Mouse (Mus musculus): ENCODE measurements around the gene Pgam1. TPM values are rescaled to one million over a fixed set of nuclear protein-coding genes. Genes with fewer than 3 reads are reported as not detected.

The Pgam1 gene
- polyA plus RNA-seq, 1 experiment from 2014 or later, result 451 TPM

GRCm38 (mm10) chr19:41943841-41944240, 32.1 kb downstream of the Pgam1 start:
- H3K4me2 ChIP-seq (ENCODE audit: low read length), result no peak overlapping the region
- WGBS, result 92% methylated on average over 7 of the region's 7 CpGs
- no peak overlapping the region for H3K4me3 ChIP-seq (replicated peaks; ENCODE audit: low read depth, low read length)
- ATAC-seq (ENCODE audit: low FRiP score, low TSS enrichment) (no peak), DNase-seq (no peak)
- no peak overlapping the region for H3K9ac ChIP-seq (replicated peaks; ENCODE audit: low read length)
- no peak overlapping the region for H3K27ac ChIP-seq (replicated peaks; ENCODE audit: low read depth, low read length)
- H3K9me3 ChIP-seq (ENCODE audit: control insufficient read depth, low read length), result no peaks in the 10 kb centered on the region
- H3K4me1 ChIP-seq (ENCODE audit: control insufficient read depth, insufficient read depth, low read length), result no peaks in the 10 kb centered on the region
- H3K27me3 ChIP-seq (ENCODE audit: control insufficient read depth, insufficient read depth, low read length), result no peaks in the 10 kb centered on the region
- peaks cover 93% of the 10 kb centered on the region for H3K36me3 ChIP-seq (ENCODE audit: control insufficient read depth, insufficient read depth, low read length)

- DNase-seq (peak; percentile 44), ATAC-seq (ENCODE audit: low FRiP score, low TSS enrichment) (no peak)
- no peak overlapping the region for H3K4me3 ChIP-seq (replicated peaks; ENCODE audit: low read depth, low read length)
- H3K27me3 ChIP-seq (ENCODE audit: control insufficient read depth, insufficient read depth, low read length), result no peaks in the 10 kb centered on the region
- no peak overlapping the region for H3K9ac ChIP-seq (replicated peaks; ENCODE audit: low read length)
- no peak overlapping the region for H3K27ac ChIP-seq (replicated peaks; ENCODE audit: low read depth, low read length)
- WGBS, result 84% methylated on average over 4 of the region's 4 CpGs
- no peaks in the 10 kb centered on the region for H3K4me1 ChIP-seq (ENCODE audit: control insufficient read depth, insufficient read depth, low read length)
- no peaks in the 10 kb centered on the region for H3K9me3 ChIP-seq (ENCODE audit: control insufficient read depth, low read length)
- H3K36me3 ChIP-seq (ENCODE audit: control insufficient read depth, insufficient read depth, low read length), result peaks cover 93% of the 10 kb centered on the region
- no peak overlapping the region for H3K4me2 ChIP-seq (ENCODE audit: low read length)
Observed at GRCm38 (mm10) chr19:41952287-41952686, 40.6 kb downstream of the Pgam1 start.

GRCm38 (mm10) chr19:41953574-41953973, 41.9 kb downstream of the Pgam1 start:
- no peak for ATAC-seq (ENCODE audit: low FRiP score, low TSS enrichment)
- H3K4me1 ChIP-seq (ENCODE audit: control insufficient read depth, insufficient read depth, low read length), result no peaks in the 10 kb centered on the region
- H3K27me3 ChIP-seq (ENCODE audit: control insufficient read depth, insufficient read depth, low read length), result no peaks in the 10 kb centered on the region
- H3K4me3 ChIP-seq (replicated peaks; ENCODE audit: low read depth, low read length), result no peak overlapping the region
- no peak overlapping the region for H3K27ac ChIP-seq (replicated peaks; ENCODE audit: low read depth, low read length)
- H3K9ac ChIP-seq (replicated peaks; ENCODE audit: low read length), result no peak overlapping the region
- no peak overlapping the region for H3K4me2 ChIP-seq (ENCODE audit: low read length)
- no peaks in the 10 kb centered on the region for H3K9me3 ChIP-seq (ENCODE audit: control insufficient read depth, low read length)
- 97% methylated on average over 3 of the region's 3 CpGs for whole genome bisulfite sequencing
- no peak for DNase-seq
- H3K36me3 ChIP-seq (ENCODE audit: control insufficient read depth, insufficient read depth, low read length), result peaks cover 93% of the 10 kb centered on the region

Other genes starting within 250 kb of the Pgam1 start
- gene Slit1, start 168.3 kb upstream of the Pgam1 start, polyA plus RNA-seq (2014; fragmentation: Nextera tagmentation; extraction: Ambion mirVana), result 20.6 and 27.9 TPM in 2 replicates
- gene Arhgap19, start 109.9 kb upstream of the Pgam1 start, polyA plus RNA-seq (2014; fragmentation: Nextera tagmentation; extraction: Ambion mirVana), result 4.7 and 8.5 TPM in 2 replicates
- gene Frat1, start 82.0 kb upstream of the Pgam1 start, polyA plus RNA-seq (2014; fragmentation: Nextera tagmentation; extraction: Ambion mirVana), result 30.6 and 32.7 TPM in 2 replicates
- gene Frat2, start 63.8 kb upstream of the Pgam1 start, polyA plus RNA-seq (2014; fragmentation: Nextera tagmentation; extraction: Ambion mirVana), result 5.6 and 7.3 TPM in 2 replicates
- gene Rrp12, start 15.8 kb upstream of the Pgam1 start, polyA plus RNA-seq (2014; fragmentation: Nextera tagmentation; extraction: Ambion mirVana), result 12.5 TPM in 2 replicates
- 56.4 and 57.4 TPM in 2 replicates for gene Exosc1, start 21.5 kb downstream of the Pgam1 start, polyA plus RNA-seq (2014; fragmentation: Nextera tagmentation; extraction: Ambion mirVana)
- gene Zdhhc16, start 21.6 kb downstream of the Pgam1 start, polyA plus RNA-seq (2014; fragmentation: Nextera tagmentation; extraction: Ambion mirVana), result 72.3 and 72.8 TPM in 2 replicates
- 28.1 and 30.4 TPM in 2 replicates for gene Mms19, start 69.2 kb downstream of the Pgam1 start, polyA plus RNA-seq (2014; fragmentation: Nextera tagmentation; extraction: Ambion mirVana)
- gene Ubtd1, start 69.8 kb downstream of the Pgam1 start, polyA plus RNA-seq (2014; fragmentation: Nextera tagmentation; extraction: Ambion mirVana), result 6.3 and 6.9 TPM in 2 replicates
- 0.45 and 1.00 TPM in 2 replicates for gene Ankrd2, start 124.1 kb downstream of the Pgam1 start, polyA plus RNA-seq (2014; fragmentation: Nextera tagmentation; extraction: Ambion mirVana)
- gene Hoga1, start 133.7 kb downstream of the Pgam1 start, polyA plus RNA-seq (2014; fragmentation: Nextera tagmentation; extraction: Ambion mirVana), result 0.94 and 1.3 TPM in 2 replicates
- gene 4933411K16Rik, start 140.3 kb downstream of the Pgam1 start, polyA plus RNA-seq (2014; fragmentation: Nextera tagmentation; extraction: Ambion mirVana), result not detected in 2 replicates
- gene Morn4, start 174.4 kb downstream of the Pgam1 start, polyA plus RNA-seq (2014; fragmentation: Nextera tagmentation; extraction: Ambion mirVana), result 144 and 145 TPM in 2 replicates
- 33.1 and 40.8 TPM in 2 replicates for gene Pi4k2a, start 178.5 kb downstream of the Pgam1 start, polyA plus RNA-seq (2014; fragmentation: Nextera tagmentation; extraction: Ambion mirVana)
- 5.8 and 6.0 TPM in 2 replicates for gene Avpi1, start 217.1 kb downstream of the Pgam1 start, polyA plus RNA-seq (2014; fragmentation: Nextera tagmentation; extraction: Ambion mirVana)
- 1.5 and 1.8 TPM in 2 replicates for gene Marveld1, start 235.5 kb downstream of the Pgam1 start, polyA plus RNA-seq (2014; fragmentation: Nextera tagmentation; extraction: Ambion mirVana)

Measured in midbrain, embryonic 14.5 days (tissue).